Mouse (Mus musculus) cerebellum, postnatal 36 days (tissue): ENCODE measurements at regions not wholly inside any gene's neighbourhood (a gene's known extent, or its start where the extent isn't known, plus 50 kb on each side); places are given as distances from the start of the nearest gene placed in this dataset.
"Not testable (repeated sequence)": the region's sequence is repeated elsewhere in the genome, so short reads cannot be mapped to it uniquely, and the experiment has no call there.

Experiments used
- DNase-seq, 2 experiments: peaks; one replicate each; pipeline ENCODE4 v3.0.0; 2021 to 2022; ENCODE audit warnings: mixed read lengths in 2 of 2

DNA sequence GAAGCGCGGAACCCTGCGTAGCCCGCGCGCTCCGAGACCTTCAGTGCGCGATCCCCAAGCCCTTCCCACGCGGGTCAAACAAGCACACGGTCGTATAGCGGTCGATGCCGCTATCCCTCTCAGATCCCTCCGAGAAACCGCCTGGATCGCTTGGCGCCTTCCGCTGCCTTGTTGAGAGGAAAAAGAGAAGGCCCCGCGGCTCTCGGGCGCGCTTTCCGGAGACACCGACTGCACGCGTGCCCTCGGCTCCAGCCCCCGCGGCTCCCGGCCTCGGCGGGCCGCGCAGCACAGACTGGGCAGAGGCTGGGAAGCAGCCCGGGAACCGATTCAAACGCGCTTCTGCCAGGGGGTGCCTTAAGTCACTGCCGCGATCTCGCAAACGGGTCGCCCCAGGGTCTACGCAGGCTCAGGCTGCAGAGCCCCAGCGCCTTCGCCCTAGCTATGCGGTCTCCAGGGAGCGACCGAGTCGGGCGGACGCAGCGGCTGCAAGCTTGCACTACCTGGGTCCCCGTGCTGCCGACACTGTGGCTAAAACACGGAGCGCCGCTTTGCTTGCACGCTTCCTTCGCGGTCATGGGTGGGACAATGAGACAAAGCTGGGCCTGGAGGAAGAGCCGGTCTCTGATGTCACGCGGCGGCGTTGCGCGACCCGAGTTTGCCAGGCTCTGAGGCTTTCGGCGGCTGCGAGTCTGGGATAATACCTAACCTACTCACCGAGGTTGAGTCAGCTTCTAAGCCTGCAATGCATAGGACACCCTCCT lies 87.3 kb downstream of the Crisp4 start:
- peak; percentile 3 for DNase-seq

DNA sequence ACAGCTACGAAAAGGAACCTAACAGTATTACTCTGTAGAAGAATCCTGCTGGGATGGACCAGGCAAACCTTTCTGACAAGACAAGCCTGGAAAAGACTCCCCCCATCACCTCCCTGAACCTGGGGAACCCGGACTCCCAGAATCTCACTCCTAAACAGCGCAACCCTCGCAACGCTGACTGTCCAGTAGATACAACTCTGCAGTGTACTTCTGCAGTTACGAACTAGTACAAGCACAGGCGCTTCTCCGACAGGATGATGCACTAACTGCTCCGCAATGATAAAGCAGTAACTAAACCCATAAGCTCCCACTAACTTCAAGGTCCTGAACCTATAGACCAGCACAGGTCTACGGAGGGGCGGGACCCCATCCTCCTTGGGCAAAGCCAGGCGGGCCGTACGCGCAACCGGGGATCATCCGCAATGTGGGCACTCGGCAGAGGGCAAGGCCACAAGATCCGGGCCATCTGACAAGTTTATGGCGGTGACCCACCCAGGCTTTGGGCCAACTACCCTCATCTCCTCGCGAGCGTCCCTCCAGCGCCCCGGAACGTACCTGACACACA lies 88.0 kb downstream of the Crisp4 start:
- no peak for DNase-seq

DNA sequence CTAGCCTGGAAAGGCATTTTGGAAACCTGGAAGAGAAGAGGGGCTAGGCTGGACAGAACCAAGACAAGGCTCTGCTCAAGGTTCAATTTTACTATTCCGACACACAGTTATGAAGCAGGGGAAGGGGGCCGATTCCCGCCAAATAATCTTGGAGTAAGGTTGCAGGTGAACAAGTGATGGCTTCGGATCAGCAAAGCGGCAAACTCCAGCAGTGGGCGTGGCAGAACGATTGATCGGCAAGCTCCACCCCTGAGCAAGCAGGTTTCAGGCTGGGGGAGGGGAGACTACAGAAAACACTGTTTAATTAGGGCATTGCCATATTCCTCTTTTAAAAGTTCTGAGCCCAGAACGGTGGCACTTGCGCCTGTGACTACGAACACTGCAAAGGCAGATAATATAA lies 88.7 kb downstream of the Crisp4 start:
- DNase-seq, result not testable (repeated sequence)

DNA sequence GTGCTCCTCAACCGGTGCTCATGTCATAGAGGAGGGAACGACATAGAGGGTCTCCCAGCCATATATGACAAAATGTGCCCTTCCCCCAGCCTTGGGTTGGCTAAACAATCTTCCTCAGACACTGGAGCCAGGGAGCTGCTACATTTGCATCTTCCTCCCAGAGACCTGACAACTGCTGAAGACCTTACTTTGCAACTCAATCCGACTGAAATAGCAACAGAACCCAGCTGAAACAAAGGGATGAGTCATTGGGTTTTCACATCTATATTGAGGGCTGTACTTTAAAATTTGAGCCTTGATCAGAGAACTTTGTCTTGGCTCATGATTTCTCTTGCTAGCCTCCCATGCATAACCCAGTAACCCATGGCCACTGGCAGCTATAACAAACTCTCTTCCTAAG lies 115.5 kb downstream of the Crisp4 start:
- no peak for DNase-seq

DNA sequence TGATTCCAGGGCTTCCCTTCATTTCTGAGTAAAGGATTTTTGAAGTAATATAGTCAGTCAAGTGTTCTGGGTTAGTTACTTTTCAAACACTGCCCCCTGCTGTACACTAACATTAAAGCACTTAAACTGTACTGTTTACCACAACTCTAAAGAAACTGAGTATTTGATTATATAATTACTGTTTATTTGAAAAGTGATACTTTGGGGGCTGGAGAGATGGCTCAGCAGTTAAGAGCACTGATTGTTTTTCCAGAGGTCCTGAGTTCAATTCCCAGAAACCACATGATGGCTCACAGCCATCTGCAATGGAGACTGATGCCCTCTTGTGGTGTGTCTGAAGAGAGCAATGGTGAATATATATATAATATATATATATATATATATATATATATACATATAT lies 132.8 kb downstream of the Crisp4 start:
- DNase-seq, result not testable (repeated sequence)

DNA sequence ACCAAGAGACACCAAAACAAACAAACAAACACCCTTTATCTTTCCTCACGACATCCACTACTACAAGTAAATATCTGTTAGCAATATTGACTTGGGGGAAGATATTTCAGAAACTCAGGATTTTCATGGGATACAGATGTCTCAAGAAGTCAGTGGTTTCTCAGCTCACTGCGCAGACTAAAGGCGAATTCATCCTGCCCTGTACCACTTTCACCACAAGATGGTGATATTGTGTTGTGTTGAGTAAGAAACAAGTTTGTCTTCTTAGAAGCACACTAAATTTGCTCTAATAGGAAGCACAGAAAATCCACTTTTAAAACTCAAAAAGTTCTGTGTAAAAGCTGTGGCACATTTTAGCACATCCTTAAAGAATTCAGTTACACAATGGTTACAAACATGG lies 165.1 kb downstream of the Crisp4 start:
- peak in 1 of 2 experiments; percentile 3 for DNase-seq

DNA sequence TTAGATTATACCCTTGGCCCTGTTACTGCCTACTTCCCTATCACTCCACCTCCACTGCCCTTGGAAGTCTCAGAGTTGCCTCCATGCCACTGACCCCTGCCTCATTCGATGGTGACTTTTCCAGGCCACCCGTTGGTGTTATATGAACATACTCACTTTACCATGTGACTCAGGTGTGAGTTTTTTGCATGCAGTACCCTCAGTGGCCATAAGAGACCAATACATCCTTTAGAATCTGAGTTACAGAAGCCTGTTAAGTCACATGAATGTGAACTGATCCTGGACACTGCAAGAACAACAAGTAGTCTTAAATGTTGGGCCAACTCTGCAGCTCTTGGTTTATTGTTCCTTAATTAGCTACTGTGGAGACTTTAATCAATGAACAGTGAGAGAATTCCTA lies 167.6 kb downstream of the Crisp4 start:
- no peak for DNase-seq

DNA sequence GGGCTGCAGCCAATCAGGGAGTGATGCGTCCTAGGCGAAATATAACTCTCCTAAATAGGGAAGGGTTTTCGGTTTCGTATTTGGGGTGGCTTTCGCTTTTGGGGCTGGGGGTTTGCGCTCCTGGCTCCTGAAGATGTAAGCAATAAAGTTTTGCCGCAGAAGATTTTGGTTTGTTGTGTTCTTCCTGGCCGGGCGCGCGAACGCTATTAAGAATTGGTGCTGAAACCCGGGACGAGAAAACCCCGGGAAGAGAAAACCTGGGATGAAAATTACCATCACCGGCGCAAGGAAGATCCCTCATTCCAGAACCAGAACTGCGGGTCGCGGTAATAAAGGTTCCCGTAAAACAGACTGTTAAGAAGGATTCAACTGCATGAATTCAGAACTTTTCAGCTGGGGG lies 188.8 kb downstream of the Crisp4 start:
- DNase-seq, result not testable (repeated sequence)

DNA sequence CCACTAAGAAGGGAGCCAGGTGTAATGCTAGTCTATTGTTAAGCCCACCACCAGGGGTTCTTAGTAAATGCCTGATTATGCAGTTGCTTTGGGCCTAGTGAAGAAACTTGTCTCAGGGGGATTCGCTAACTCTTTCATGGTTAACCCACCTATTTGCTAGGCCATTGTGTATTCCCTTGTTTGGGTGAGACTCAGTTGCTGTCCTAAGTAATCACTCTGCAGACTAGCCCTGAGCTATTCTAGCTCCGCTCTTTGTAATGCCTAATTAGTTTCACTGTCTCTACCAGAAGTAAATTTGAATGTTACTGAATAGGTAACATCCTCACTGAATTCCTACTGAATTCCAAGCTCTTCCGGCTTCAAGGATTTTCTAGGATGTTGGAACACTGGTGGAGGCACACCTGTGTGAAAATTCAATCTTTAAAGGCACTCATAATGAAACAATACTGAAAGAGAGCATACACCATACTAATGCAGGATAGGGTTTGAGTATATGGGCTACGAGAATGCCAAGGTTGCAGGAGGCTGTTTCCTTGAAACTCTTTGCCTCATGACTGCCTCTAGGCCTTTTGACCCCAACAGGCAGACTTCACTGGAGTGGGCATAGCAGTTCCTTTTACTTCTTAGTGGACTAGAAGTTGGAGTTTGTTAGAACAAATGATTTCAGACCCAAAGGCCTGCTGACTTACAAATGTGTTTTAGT lies 213.4 kb downstream of the Crisp4 start:
- not testable (repeated sequence) for DNase-seq
